Mouse (Mus musculus) embryo, embryonic 9.5 days (tissue): ENCODE data around the gene Mbd3.
"Not testable (repeated sequence)": the region's sequence is repeated elsewhere in the genome, so short reads cannot be mapped to it uniquely, and the experiment has no call there.

Experiments
- DNase-seq: peaks from one replicate; pipeline ENCODE4 v3.0.0-alpha.2; 2017; ENCODE audit errors: extremely low spot score

Gene Mbd3

GRCm38 (mm10) chr10:80369995-80370747 lies 29.2 kb downstream of the Mbd3 start:
- DNase-seq, result no peak

GRCm38 (mm10) chr10:80368392-80368791 lies 31.0 kb downstream of the Mbd3 start:
- no peak for DNase-seq

- no peak for DNase-seq
These were observed 31.4 kb downstream of the Mbd3 start for GRCm38 (mm10) chr10:80367954-80368353.

GRCm38 (mm10) chr10:80365736-80366135 lies 33.6 kb downstream of the Mbd3 start:
- DNase-seq, result no peak

GRCm38 (mm10) chr10:80363734-80364133 lies 35.6 kb downstream of the Mbd3 start:
- no peak for DNase-seq

GRCm38 (mm10) chr10:80357994-80358639 lies 41.2 kb downstream of the Mbd3 start:
- no peak for DNase-seq

GRCm38 (mm10) chr10:80357336-80357735 lies 42.0 kb downstream of the Mbd3 start:
- DNase-seq, result no peak

- DNase-seq, result no peak
These were observed 42.6 kb downstream of the Mbd3 start for GRCm38 (mm10) chr10:80356737-80357136.

- DNase-seq, result no peak
These were observed 43.2 kb downstream of the Mbd3 start, which contains the start of gene Plk5 for GRCm38 (mm10) chr10:80356001-80356682. Gene Plk5 (plus strand): TSS chr10:80356459.

GRCm38 (mm10) chr10:80355431-80355830 lies 43.9 kb downstream of the Mbd3 start:
- DNase-seq, result no peak

GRCm38 (mm10) chr10:80352727-80353126 lies 46.6 kb downstream of the Mbd3 start:
- DNase-seq, result no peak

- no peak for DNase-seq
These were observed 47.5 kb downstream of the Mbd3 start for GRCm38 (mm10) chr10:80351896-80352295.

- peak; percentile 87 for DNase-seq
These were observed 49.1 kb downstream of the Mbd3 start for GRCm38 (mm10) chr10:80350292-80350691.

GRCm38 (mm10) chr10:80348981-80349380 lies 50.4 kb downstream of the Mbd3 start:
- no peak for DNase-seq

- peak; percentile 74 for DNase-seq
These were observed 51.0 kb downstream of the Mbd3 start, which contains the start of gene Adamtsl5 for GRCm38 (mm10) chr10:80348244-80348781. Gene Adamtsl5 (minus strand): TSS chr10:80348412.

- DNase-seq, result no peak
These were observed 51.8 kb downstream of the Mbd3 start for GRCm38 (mm10) chr10:80347514-80347967.

- not testable (repeated sequence) for DNase-seq
These were observed 53.4 kb downstream of the Mbd3 start for GRCm38 (mm10) chr10:80345929-80346328.

- DNase-seq, result no peak
These were observed 54.2 kb downstream of the Mbd3 start for GRCm38 (mm10) chr10:80345122-80345521.

GRCm38 (mm10) chr10:80344131-80344661 lies 55.2 kb downstream of the Mbd3 start:
- DNase-seq, result no peak

GRCm38 (mm10) chr10:80343425-80343895 lies 55.9 kb downstream of the Mbd3 start:
- no peak for DNase-seq

GRCm38 (mm10) chr10:80342749-80343424 lies 56.5 kb downstream of the Mbd3 start:
- peak; percentile 74 for DNase-seq
